Mouse (Mus musculus): ENCODE results near the gene Bnipl.

Gene Bnipl

GRCm38 (mm10) chr3:95280747-95281146, 29.8 kb upstream of the Bnipl start:
- no peak for DNase-seq (ENCODE audit: low spot score)

GRCm38 (mm10) chr3:95277149-95277551, 26.2 kb upstream of the Bnipl start:
- no peak for DNase-seq (ENCODE audit: low spot score)

GRCm38 (mm10) chr3:95276428-95276934, 25.5 kb upstream of the Bnipl start:
- DNase-seq (ENCODE audit: low spot score) = no peak

- DNase-seq (ENCODE audit: low spot score) = no peak
Observed at GRCm38 (mm10) chr3:95275161-95275560, 24.2 kb upstream of the Bnipl start.

GRCm38 (mm10) chr3:95274453-95274852, 23.5 kb upstream of the Bnipl start:
- DNase-seq (ENCODE audit: low spot score) = no peak

GRCm38 (mm10) chr3:95273471-95273870, 22.5 kb upstream of the Bnipl start:
- DNase-seq (ENCODE audit: low spot score) = no peak

GRCm38 (mm10) chr3:95270766-95271364, 19.9 kb upstream of the Bnipl start:
- no peak for DNase-seq (ENCODE audit: low spot score)

GRCm38 (mm10) chr3:95269789-95270188, 18.8 kb upstream of the Bnipl start:
- DNase-seq (ENCODE audit: low spot score) = no peak

GRCm38 (mm10) chr3:95267855-95268254, 16.9 kb upstream of the Bnipl start:
- no peak for DNase-seq (ENCODE audit: low spot score)

- no peak for DNase-seq (ENCODE audit: low spot score)
Observed at GRCm38 (mm10) chr3:95266052-95266451, 15.1 kb upstream of the Bnipl start.

GRCm38 (mm10) chr3:95264724-95265123, 13.7 kb upstream of the Bnipl start:
- no peak for DNase-seq (ENCODE audit: low spot score)

GRCm38 (mm10) chr3:95263089-95263739, 12.2 kb upstream of the Bnipl start:
- DNase-seq (ENCODE audit: low spot score) = peak; percentile 60

- DNase-seq (ENCODE audit: low spot score) = no peak
Observed at GRCm38 (mm10) chr3:95261975-95262374, 11.0 kb upstream of the Bnipl start.

- no peak for DNase-seq (ENCODE audit: low spot score)
Observed at GRCm38 (mm10) chr3:95256931-95257330, 5.9 kb upstream of the Bnipl start.

GRCm38 (mm10) chr3:95250361-95250760, 632 bp downstream of the Bnipl start:
- DNase-seq (ENCODE audit: low spot score) = no peak

- no peak for DNase-seq (ENCODE audit: low spot score)
Observed at GRCm38 (mm10) chr3:95247660-95248336, 3.2 kb downstream of the Bnipl start.

- DNase-seq (ENCODE audit: low spot score) = peak; percentile 82
Observed at GRCm38 (mm10) chr3:95246465-95247231, 4.3 kb downstream of the Bnipl start.

- DNase-seq (ENCODE audit: low spot score) = no peak
Observed at GRCm38 (mm10) chr3:95243086-95243485, 7.9 kb downstream of the Bnipl start.

- DNase-seq (ENCODE audit: low spot score) = no peak
Observed at GRCm38 (mm10) chr3:95241498-95241897, 9.5 kb downstream of the Bnipl start, which contains the start of gene Gm128. TSS of gene Gm128 (minus strand) at chr3:95241598.

- DNase-seq (ENCODE audit: low spot score) = no peak
Observed at GRCm38 (mm10) chr3:95240900-95241299, 10.1 kb downstream of the Bnipl start.

- DNase-seq (ENCODE audit: low spot score) = no peak
Observed at GRCm38 (mm10) chr3:95239971-95240370, 11.0 kb downstream of the Bnipl start.

- no peak for DNase-seq (ENCODE audit: low spot score)
Observed at GRCm38 (mm10) chr3:95239022-95239421, 12.0 kb downstream of the Bnipl start.
